ENCODE assay signal across 8 mouse cellular contexts in the genomic region with DNA sequence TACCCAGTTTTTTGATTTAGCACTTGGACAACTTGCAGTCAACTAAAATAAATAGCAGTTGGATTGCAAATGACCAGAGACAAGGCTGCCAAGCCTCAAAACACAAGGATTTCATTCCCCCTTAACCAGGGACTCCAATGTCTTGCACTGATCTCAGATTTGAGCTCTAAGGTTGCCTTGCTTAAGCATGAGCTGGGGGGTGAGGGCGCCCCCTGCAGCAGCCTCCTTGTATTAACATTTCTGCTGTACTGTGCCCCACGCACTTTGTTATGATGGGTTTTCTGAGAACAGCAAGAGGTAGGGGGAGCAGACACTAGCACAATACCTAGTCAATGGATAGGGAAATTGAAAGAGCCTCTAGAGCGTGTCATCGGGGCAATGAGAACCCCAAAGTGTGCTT.
DNase-seq lines count a peak whose midpoint lies in the region; ATAC-seq and TF ChIP-seq lines count a peak whose summit lies in the region.

No protein-coding gene starts in this region.

- H3K9ac ChIP-seq in forebrain, postnatal 0 days, result no peak overlapping the region
- H3K9ac ChIP-seq in forebrain, embryonic 15.5 days (replicated peaks), result no peak overlapping the region
- no peak overlapping the region for H3K9ac ChIP-seq in midbrain, embryonic 14.5 days (replicated peaks; ENCODE audit: low read length)
- no peak overlapping the region for H3K9ac ChIP-seq in midbrain, embryonic 15.5 days
- H3K9ac ChIP-seq in heart, embryonic 11.5 days (ENCODE audit: low read depth, low read length), result no peak overlapping the region

- no peaks in the 10 kb centered on the region for H3K9me3 ChIP-seq in forebrain, postnatal 0 days (ENCODE audit: low read length)
- H3K9me3 ChIP-seq in forebrain, embryonic 15.5 days, result no peaks in the 10 kb centered on the region
- no peaks in the 10 kb centered on the region for H3K9me3 ChIP-seq in midbrain, embryonic 14.5 days (ENCODE audit: control insufficient read depth, low read length)
- no peaks in the 10 kb centered on the region for H3K9me3 ChIP-seq in midbrain, embryonic 15.5 days
- H3K9me3 ChIP-seq in heart, embryonic 11.5 days (replicated peaks; ENCODE audit: control insufficient read depth, low read length), result no peaks in the 10 kb centered on the region

- no peak overlapping the region for H3K4me2 ChIP-seq in forebrain, postnatal 0 days (ENCODE audit: low read depth)
- no peak overlapping the region for H3K4me2 ChIP-seq in forebrain, embryonic 15.5 days (replicated peaks)
- no peak overlapping the region for H3K4me2 ChIP-seq in midbrain, embryonic 14.5 days (ENCODE audit: low read length)
- no peak overlapping the region for H3K4me2 ChIP-seq in midbrain, embryonic 15.5 days
- no peak overlapping the region for H3K4me2 ChIP-seq in heart, embryonic 11.5 days

- no peak for ATAC-seq in forebrain, postnatal 0 days
- no peak for ATAC-seq in forebrain, embryonic 15.5 days (replicated peaks)
- no peak for ATAC-seq in midbrain, embryonic 14.5 days (ENCODE audit: low FRiP score, low TSS enrichment)
- no peak for ATAC-seq in midbrain, embryonic 15.5 days (replicated peaks)
- peak; percentile 85 for ATAC-seq in megakaryocyte progenitor cell, adult 5-6 weeks (replicated peaks; ENCODE audit: poor library complexity)
- no peak for ATAC-seq in heart, embryonic 11.5 days (replicated peaks; ENCODE audit: insufficient number of reproducible peaks, low FRiP score, low TSS enrichment)

- DNase-seq in forebrain, postnatal 0 days, result no peak
- DNase-seq in midbrain, embryonic 14.5 days, result peak; percentile 40
- peak; percentile 24 to 47 for DNase-seq in cerebellum, postnatal 14 days
- DNase-seq in left cerebral cortex, adult 11 months (ENCODE audit: low spot score), result no peak

- no peaks in the 10 kb centered on the region for H3K4me1 ChIP-seq in forebrain, postnatal 0 days (ENCODE audit: insufficient read depth)
- no peaks in the 10 kb centered on the region for H3K4me1 ChIP-seq in forebrain, embryonic 15.5 days
- no peaks in the 10 kb centered on the region for H3K4me1 ChIP-seq in midbrain, embryonic 14.5 days (ENCODE audit: control insufficient read depth, insufficient read depth, low read length)
- H3K4me1 ChIP-seq in midbrain, embryonic 15.5 days, result no peaks in the 10 kb centered on the region
- no peaks in the 10 kb centered on the region for H3K4me1 ChIP-seq in heart, embryonic 11.5 days (ENCODE audit: control insufficient read depth, insufficient read depth, low read length)

- H3K4me3 ChIP-seq in forebrain, postnatal 0 days (ENCODE audit: low read depth, low read length), result no peak overlapping the region
- H3K4me3 ChIP-seq in forebrain, embryonic 15.5 days, result no peak overlapping the region
- no peak overlapping the region for H3K4me3 ChIP-seq in midbrain, embryonic 14.5 days (replicated peaks; ENCODE audit: low read depth, low read length)
- H3K4me3 ChIP-seq in midbrain, embryonic 15.5 days, result no peak overlapping the region
- no peak overlapping the region for H3K4me3 ChIP-seq in heart, embryonic 11.5 days (ENCODE audit: low read depth, low read length)

- peak; percentile 45 for TF ChIP-seq CTCF in forebrain, postnatal 0 days (IDR thresholded peaks at IDR 0.05; ENCODE audit: low read depth)

- H3K36me3 ChIP-seq in forebrain, postnatal 0 days (ENCODE audit: insufficient read depth), result no peaks in the 10 kb centered on the region
- no peaks in the 10 kb centered on the region for H3K36me3 ChIP-seq in forebrain, embryonic 15.5 days
- H3K36me3 ChIP-seq in midbrain, embryonic 14.5 days (ENCODE audit: control insufficient read depth, insufficient read depth, low read length), result no peaks in the 10 kb centered on the region
- H3K36me3 ChIP-seq in midbrain, embryonic 15.5 days (replicated peaks), result no peaks in the 10 kb centered on the region
- no peaks in the 10 kb centered on the region for H3K36me3 ChIP-seq in heart, embryonic 11.5 days (ENCODE audit: control insufficient read depth, insufficient read depth, low read length)

- WGBS in forebrain, postnatal 0 days, result 41% methylated on average over 4 of the region's 4 CpGs
- WGBS in forebrain, embryonic 15.5 days, result 56% methylated on average over 4 of the region's 4 CpGs
- 50% methylated on average over 4 of the region's 4 CpGs for WGBS in midbrain, embryonic 14.5 days
- WGBS in midbrain, embryonic 15.5 days, result 46% methylated on average over 4 of the region's 4 CpGs
- 40% methylated on average over 4 of the region's 4 CpGs for WGBS in heart, embryonic 11.5 days (ENCODE audit: insufficient replicate concordance)

- no peaks in the 10 kb centered on the region for H3K27me3 ChIP-seq in forebrain, postnatal 0 days (ENCODE audit: insufficient read depth, low read length)
- no peaks in the 10 kb centered on the region for H3K27me3 ChIP-seq in forebrain, embryonic 15.5 days
- no peaks in the 10 kb centered on the region for H3K27me3 ChIP-seq in midbrain, embryonic 14.5 days (ENCODE audit: control insufficient read depth, insufficient read depth, low read length)
- H3K27me3 ChIP-seq in midbrain, embryonic 15.5 days (replicated peaks), result no peaks in the 10 kb centered on the region
- H3K27me3 ChIP-seq in heart, embryonic 11.5 days (ENCODE audit: control insufficient read depth, insufficient read depth, low read length), result no peaks in the 10 kb centered on the region

- no peak overlapping the region for H3K27ac ChIP-seq in forebrain, postnatal 0 days (ENCODE audit: low read depth, low read length)
- no peak overlapping the region for H3K27ac ChIP-seq in forebrain, embryonic 15.5 days (replicated peaks)
- H3K27ac ChIP-seq in midbrain, embryonic 14.5 days (replicated peaks; ENCODE audit: low read depth, low read length), result no peak overlapping the region
- H3K27ac ChIP-seq in midbrain, embryonic 15.5 days, result no peak overlapping the region
- H3K27ac ChIP-seq in heart, embryonic 11.5 days (ENCODE audit: low read depth, low read length), result no peak overlapping the region

Comparison
In these comparisons a context has a peak if more than half of its experiments do, and no peak if none do; other contexts are left out.
1. DNase-seq: peak in midbrain, embryonic 14.5 days (single experiment) and cerebellum, postnatal 14 days (2 of 2); none in forebrain, postnatal 0 days (single experiment) and left cerebral cortex, adult 11 months (single experiment).